Mouse (Mus musculus): ENCODE measurements around the gene C1qa. TPM values are rescaled to one million over a fixed set of nuclear protein-coding genes. Genes with fewer than 3 reads are reported as not detected.

C1qa gene
- total RNA-seq (2012; rRNA removed), result not detected in 2 replicates

- Histone ChIP-seq H3K9me3 (ENCODE audit: control insufficient read depth, insufficient read depth, low read depth, low read length) (no peaks in the 10 kb centered on the region), H3K4me3 (ENCODE audit: insufficient read depth in 1 of 2, low read depth in 1 of 2, low read length in 2 of 2, poor library complexity in 1 of 2, severe bottlenecking in 1 of 2) (no peak within 1 kb of the TSS), H3K27ac (ENCODE audit: insufficient read depth, low read depth, low read length, poor library complexity, severe bottlenecking) (no peak within 1 kb of the TSS; the same call in 1 of the 2 replicates), H3K4me1 (ENCODE audit: control insufficient read depth in 2 of 2, insufficient read depth in 2 of 2, low read length in 2 of 2, poor library complexity in 1 of 2) (peaks cover 2 to 17% of the 10 kb centered on the region in 2 experiments; a peak in 1 of 4 replicates), H3K9ac (ENCODE audit: insufficient read depth, low read depth, low read length, poor library complexity, severe bottlenecking) (no peak within 1 kb of the TSS), H3K36me3 (ENCODE audit: control insufficient read depth, insufficient read depth, low read length, poor library complexity, severe bottlenecking) (no peaks in the 10 kb centered on the region)
- in situ Hi-C loops (cut with MboI; ENCODE audit: low sequenced_read_pairs in 2 of 2, unreplicated experiment in 2 of 2), result no loop called here
- DNase-seq (ENCODE audit: low read depth, low spot score), result no peak
- TF ChIP-seq ZNF384 (IDR thresholded peaks at IDR 0.05; ENCODE audit: low read depth, low read length), result no peak
These were observed at the start of gene C1qa for GRCm38 (mm10) chr4:136898637-136899036. Gene C1qa, minus strand, starts transcription at chr4:136898803.

- no peak overlapping the region for H3K9ac ChIP-seq (ENCODE audit: insufficient read depth, low read depth, low read length, poor library complexity, severe bottlenecking)
- DNase-seq (ENCODE audit: low read depth, low spot score), result no peak
- H3K27ac ChIP-seq (ENCODE audit: insufficient read depth, low read depth, low read length, poor library complexity, severe bottlenecking), result no peak overlapping the region
- peak overlapping the region; percentile 43 to 48; a peak in 3 of 4 replicates for H3K4me3 ChIP-seq (ENCODE audit: insufficient read depth in 1 of 2, low read depth in 1 of 2, low read length in 2 of 2, poor library complexity in 1 of 2, severe bottlenecking in 1 of 2)
- in situ Hi-C loops (cut with MboI; ENCODE audit: low sequenced_read_pairs in 2 of 2, unreplicated experiment in 2 of 2), result no loop called here
- peaks cover 0 to 2% of the 10 kb centered on the region in 2 experiments; a peak in 1 of 4 replicates for H3K4me1 ChIP-seq (ENCODE audit: control insufficient read depth in 2 of 2, insufficient read depth in 2 of 2, low read length in 2 of 2, poor library complexity in 1 of 2)
- H3K36me3 ChIP-seq (ENCODE audit: control insufficient read depth, insufficient read depth, low read length, poor library complexity, severe bottlenecking), result no peaks in the 10 kb centered on the region
- no peaks in the 10 kb centered on the region for H3K9me3 ChIP-seq (ENCODE audit: control insufficient read depth, insufficient read depth, low read depth, low read length)
- no peak for TF ChIP-seq ZC3H11A (IDR thresholded peaks at IDR 0.05; ENCODE audit: borderline replicate concordance, low read depth, low read length)
- no peak for TF ChIP-seq MAFK (IDR thresholded peaks at IDR 0.05; ENCODE audit: insufficient read depth, low read depth, low read length)
- TF ChIP-seq ZNF384 (IDR thresholded peaks at IDR 0.05; ENCODE audit: low read depth, low read length), result no peak
- TF ChIP-seq CHD2 (IDR thresholded peaks at IDR 0.05; ENCODE audit: low read depth, low read length), result no peak
- no peak for TF ChIP-seq HCFC1 (IDR thresholded peaks at IDR 0.05; ENCODE audit: borderline replicate concordance, insufficient read depth, low read length)
These were observed 46.8 kb upstream of the C1qa start for GRCm38 (mm10) chr4:136945397-136945796.

- peaks cover 0 to 2% of the 10 kb centered on the region in 2 experiments; a peak in 1 of 4 replicates for H3K4me1 ChIP-seq (ENCODE audit: control insufficient read depth in 2 of 2, insufficient read depth in 2 of 2, low read length in 2 of 2, poor library complexity in 1 of 2)
- no peak overlapping the region for H3K9ac ChIP-seq (ENCODE audit: insufficient read depth, low read depth, low read length, poor library complexity, severe bottlenecking)
- TF ChIP-seq HCFC1 (IDR thresholded peaks at IDR 0.05; ENCODE audit: borderline replicate concordance, insufficient read depth, low read length), result no peak
- no peak for TF ChIP-seq ZC3H11A (IDR thresholded peaks at IDR 0.05; ENCODE audit: borderline replicate concordance, low read depth, low read length)
- no peak for TF ChIP-seq MAFK (IDR thresholded peaks at IDR 0.05; ENCODE audit: insufficient read depth, low read depth, low read length)
- no peak for TF ChIP-seq ZNF384 (IDR thresholded peaks at IDR 0.05; ENCODE audit: low read depth, low read length)
- TF ChIP-seq CHD2 (IDR thresholded peaks at IDR 0.05; ENCODE audit: low read depth, low read length), result no peak
- H3K36me3 ChIP-seq (ENCODE audit: control insufficient read depth, insufficient read depth, low read length, poor library complexity, severe bottlenecking), result no peaks in the 10 kb centered on the region
- H3K27ac ChIP-seq (ENCODE audit: insufficient read depth, low read depth, low read length, poor library complexity, severe bottlenecking), result no peak overlapping the region
- no peaks in the 10 kb centered on the region for H3K9me3 ChIP-seq (ENCODE audit: control insufficient read depth, insufficient read depth, low read depth, low read length)
- H3K4me3 ChIP-seq (ENCODE audit: insufficient read depth in 1 of 2, low read depth in 1 of 2, low read length in 2 of 2, poor library complexity in 1 of 2, severe bottlenecking in 1 of 2), result no peak overlapping the region
- no peak for DNase-seq (ENCODE audit: low read depth, low spot score)
- in situ Hi-C loops (cut with MboI; ENCODE audit: low sequenced_read_pairs in 2 of 2, unreplicated experiment in 2 of 2), result no loop called here
These were observed 46.2 kb upstream of the C1qa start for GRCm38 (mm10) chr4:136944558-136945350.

- TF ChIP-seq MAFK (IDR thresholded peaks at IDR 0.05; ENCODE audit: insufficient read depth, low read depth, low read length), result no peak
- no peak for TF ChIP-seq ZNF384 (IDR thresholded peaks at IDR 0.05; ENCODE audit: low read depth, low read length)
- TF ChIP-seq HCFC1 (IDR thresholded peaks at IDR 0.05; ENCODE audit: borderline replicate concordance, insufficient read depth, low read length), result no peak
- no peak for TF ChIP-seq ZC3H11A (IDR thresholded peaks at IDR 0.05; ENCODE audit: borderline replicate concordance, low read depth, low read length)
- no peak for TF ChIP-seq CHD2 (IDR thresholded peaks at IDR 0.05; ENCODE audit: low read depth, low read length)
- Histone ChIP-seq H3K4me1 (ENCODE audit: control insufficient read depth in 2 of 2, insufficient read depth in 2 of 2, low read length in 2 of 2, poor library complexity in 1 of 2) (peaks cover 0 to 5% of the 10 kb centered on the region in 2 experiments; a peak in 1 of 4 replicates), H3K4me3 (ENCODE audit: insufficient read depth in 1 of 2, low read depth in 1 of 2, low read length in 2 of 2, poor library complexity in 1 of 2, severe bottlenecking in 1 of 2) (peak overlapping the region in 1 of 2 experiments; percentile 39; a peak in 2 of 4 replicates), H3K9ac (ENCODE audit: insufficient read depth, low read depth, low read length, poor library complexity, severe bottlenecking) (no peak overlapping the region), H3K36me3 (ENCODE audit: control insufficient read depth, insufficient read depth, low read length, poor library complexity, severe bottlenecking) (no peaks in the 10 kb centered on the region), H3K9me3 (ENCODE audit: control insufficient read depth, insufficient read depth, low read depth, low read length) (no peaks in the 10 kb centered on the region), H3K27ac (ENCODE audit: insufficient read depth, low read depth, low read length, poor library complexity, severe bottlenecking) (no peak overlapping the region)
- DNase-seq (ENCODE audit: low read depth, low spot score), result no peak
- in situ Hi-C loops (cut with MboI; ENCODE audit: low sequenced_read_pairs in 2 of 2, unreplicated experiment in 2 of 2), result no loop called here
These were observed 44.6 kb upstream of the C1qa start for GRCm38 (mm10) chr4:136943175-136943574.

Measured in ES-E14 (cell line).